Mouse (Mus musculus): ENCODE data around the gene Cnnm4. TPM values are rescaled to one million over a fixed set of nuclear protein-coding genes. Genes with fewer than 3 reads are reported as not detected.
"Not testable (repeated sequence)": the region's sequence is repeated elsewhere in the genome, so short reads cannot be mapped to it uniquely, and the experiment has no call there.

Cnnm4 gene
- polyA plus RNA-seq, 1 experiment from 2014 or later, result 11.0 TPM

GRCm38 (mm10) chr1:36526903-36527302 is 55.5 kb downstream of the Cnnm4 start:
- Histone ChIP-seq H3K9ac (no peak overlapping the region), H3K4me2 (no peak overlapping the region), H3K4me1 (peaks cover 8% of the 10 kb centered on the region; the same call in 1 of the 2 replicates), H3K9me3 (no peaks in the 10 kb centered on the region), H3K4me3 (no peak overlapping the region), H3K27ac (no peak overlapping the region), H3K36me3 (replicated peaks) (peaks cover 37% of the 10 kb centered on the region), H3K27me3 (replicated peaks) (no peaks in the 10 kb centered on the region)
- 88% methylated on average over 10 of the region's 10 CpGs for WGBS
- ATAC-seq (replicated peaks), result no peak

GRCm38 (mm10) chr1:36528351-36528750 is 56.9 kb downstream of the Cnnm4 start:
- H3K4me1 ChIP-seq, result peaks cover 5% of the 10 kb centered on the region; the same call in 1 of the 2 replicates
- no peak overlapping the region for H3K4me2 ChIP-seq
- H3K9ac ChIP-seq, result no peak overlapping the region
- H3K4me3 ChIP-seq, result no peak overlapping the region
- ATAC-seq (replicated peaks), result 0 out of 2 replicates have a peak, but pooled peaks have one; percentile 8
- WGBS, result 7% methylated on average over 1 of the region's 1 CpGs
- H3K36me3 ChIP-seq (replicated peaks), result peaks cover 29% of the 10 kb centered on the region
- no peaks in the 10 kb centered on the region for H3K9me3 ChIP-seq
- peak overlapping the region; percentile 65 for H3K27ac ChIP-seq
- no peaks in the 10 kb centered on the region for H3K27me3 ChIP-seq (replicated peaks)

GRCm38 (mm10) chr1:36529274-36529673 is 57.9 kb downstream of the Cnnm4 start:
- WGBS, result 94% methylated on average over 4 of the region's 4 CpGs
- Histone ChIP-seq H3K36me3 (replicated peaks) (peaks cover 24% of the 10 kb centered on the region), H3K4me2 (no peak overlapping the region), H3K4me1 (no peaks in the 10 kb centered on the region), H3K4me3 (no peak overlapping the region), H3K27me3 (replicated peaks) (no peaks in the 10 kb centered on the region), H3K27ac (no peak overlapping the region), H3K9ac (no peak overlapping the region), H3K9me3 (no peaks in the 10 kb centered on the region)
- ATAC-seq (replicated peaks), result no peak

- no peak overlapping the region for H3K4me3 ChIP-seq
- 92% methylated on average over 4 of the region's 4 CpGs for WGBS
- H3K9ac ChIP-seq, result no peak overlapping the region
- H3K27ac ChIP-seq, result no peak overlapping the region
- peaks cover 22% of the 10 kb centered on the region for H3K36me3 ChIP-seq (replicated peaks)
- H3K4me2 ChIP-seq, result no peak overlapping the region
- H3K4me1 ChIP-seq, result no peaks in the 10 kb centered on the region
- no peaks in the 10 kb centered on the region for H3K27me3 ChIP-seq (replicated peaks)
- ATAC-seq (replicated peaks), result no peak
- no peaks in the 10 kb centered on the region for H3K9me3 ChIP-seq
Measured at GRCm38 (mm10) chr1:36529875-36530274, 58.5 kb downstream of the Cnnm4 start.

- Histone ChIP-seq H3K4me2 (no peak overlapping the region), H3K27me3 (replicated peaks) (no peaks in the 10 kb centered on the region), H3K4me1 (no peaks in the 10 kb centered on the region), H3K36me3 (replicated peaks) (peaks cover 16% of the 10 kb centered on the region), H3K4me3 (no peak overlapping the region), H3K9ac (no peak overlapping the region), H3K27ac (no peak overlapping the region), H3K9me3 (no peaks in the 10 kb centered on the region)
- 79% methylated on average over 8 of the region's 8 CpGs for WGBS
- ATAC-seq (replicated peaks), result no peak
Measured at GRCm38 (mm10) chr1:36530485-36530884, 59.1 kb downstream of the Cnnm4 start.

GRCm38 (mm10) chr1:36530962-36531361 is 59.5 kb downstream of the Cnnm4 start:
- Histone ChIP-seq H3K9me3 (no peaks in the 10 kb centered on the region), H3K36me3 (replicated peaks) (peaks cover 11% of the 10 kb centered on the region; the same call in 1 of the 2 replicates), H3K4me2 (no peak overlapping the region), H3K27ac (no peak overlapping the region), H3K9ac (no peak overlapping the region), H3K4me3 (no peak overlapping the region), H3K27me3 (replicated peaks) (no peaks in the 10 kb centered on the region), H3K4me1 (no peaks in the 10 kb centered on the region)
- 91% methylated on average over 7 of the region's 7 CpGs for WGBS
- no peak for ATAC-seq (replicated peaks)

GRCm38 (mm10) chr1:36531461-36531860 is 60.0 kb downstream of the Cnnm4 start:
- 91% methylated on average over 12 of the region's 12 CpGs for WGBS
- H3K36me3 ChIP-seq (replicated peaks), result peaks cover 8% of the 10 kb centered on the region; the same call in 1 of the 2 replicates
- H3K9ac ChIP-seq, result no peak overlapping the region
- H3K4me3 ChIP-seq, result no peak overlapping the region
- no peaks in the 10 kb centered on the region for H3K9me3 ChIP-seq
- ATAC-seq (replicated peaks), result no peak
- H3K4me2 ChIP-seq, result no peak overlapping the region
- no peaks in the 10 kb centered on the region for H3K27me3 ChIP-seq (replicated peaks)
- no peaks in the 10 kb centered on the region for H3K4me1 ChIP-seq
- no peak overlapping the region for H3K27ac ChIP-seq

- WGBS, result 82% methylated on average over 6 of the region's 6 CpGs
- no peaks in the 10 kb centered on the region for H3K4me1 ChIP-seq
- H3K27ac ChIP-seq, result no peak overlapping the region
- H3K4me3 ChIP-seq, result no peak overlapping the region
- no peak for ATAC-seq (replicated peaks)
- H3K9me3 ChIP-seq, result no peaks in the 10 kb centered on the region
- H3K27me3 ChIP-seq (replicated peaks), result no peaks in the 10 kb centered on the region
- H3K36me3 ChIP-seq (replicated peaks), result peaks cover 8% of the 10 kb centered on the region; the same call in 1 of the 2 replicates
- H3K9ac ChIP-seq, result no peak overlapping the region
- no peak overlapping the region for H3K4me2 ChIP-seq
Measured at GRCm38 (mm10) chr1:36533546-36533945, 62.1 kb downstream of the Cnnm4 start.

GRCm38 (mm10) chr1:36534595-36535058 is 63.2 kb downstream of the Cnnm4 start:
- no peak for ATAC-seq (replicated peaks)
- Histone ChIP-seq H3K4me2 (no peak overlapping the region), H3K36me3 (replicated peaks) (peaks cover 13% of the 10 kb centered on the region; the same call in 1 of the 2 replicates), H3K4me3 (no peak overlapping the region), H3K27ac (no peak overlapping the region), H3K9me3 (no peaks in the 10 kb centered on the region), H3K4me1 (no peaks in the 10 kb centered on the region), H3K9ac (no peak overlapping the region), H3K27me3 (replicated peaks) (no peaks in the 10 kb centered on the region)
- 84% methylated on average over 6 of the region's 6 CpGs for WGBS

GRCm38 (mm10) chr1:36535477-36536396 is 64.3 kb downstream of the Cnnm4 start:
- Histone ChIP-seq H3K4me1 (no peaks in the 10 kb centered on the region), H3K4me2 (no peak overlapping the region), H3K9ac (no peak overlapping the region), H3K9me3 (no peaks in the 10 kb centered on the region), H3K4me3 (no peak overlapping the region), H3K36me3 (replicated peaks) (peaks cover 15% of the 10 kb centered on the region; the same call in 1 of the 2 replicates), H3K27ac (no peak overlapping the region), H3K27me3 (replicated peaks) (no peaks in the 10 kb centered on the region)
- 86% methylated on average over 11 of the region's 11 CpGs for WGBS
- no peak for ATAC-seq (replicated peaks)

GRCm38 (mm10) chr1:36536397-36536728 is 64.9 kb downstream of the Cnnm4 start:
- ATAC-seq (replicated peaks), result no peak
- Histone ChIP-seq H3K9ac (no peak overlapping the region), H3K4me2 (no peak overlapping the region), H3K9me3 (no peaks in the 10 kb centered on the region), H3K27me3 (replicated peaks) (no peaks in the 10 kb centered on the region), H3K4me3 (no peak overlapping the region), H3K36me3 (replicated peaks) (peaks cover 17% of the 10 kb centered on the region; the same call in 1 of the 2 replicates), H3K4me1 (no peaks in the 10 kb centered on the region), H3K27ac (no peak overlapping the region)
- WGBS, result 88% methylated on average over 8 of the region's 8 CpGs

GRCm38 (mm10) chr1:36536783-36537182 is 65.4 kb downstream of the Cnnm4 start, which contains the start of gene Ankrd23:
Gene Ankrd23 (minus strand): TSS chr1:36536883.
- H3K4me1 ChIP-seq; H3K27ac ChIP-seq; H3K4me2 ChIP-seq; H3K9ac ChIP-seq; H3K9me3 ChIP-seq; H3K27me3 ChIP-seq (replicated peaks); H3K4me3 ChIP-seq; ATAC-seq (replicated peaks): not testable (repeated sequence)
- WGBS, result 94% methylated on average over 9 of the region's 9 CpGs
- peaks cover 20% of the 10 kb centered on the region; the same call in 1 of the 2 replicates for H3K36me3 ChIP-seq (replicated peaks)
